Mouse (Mus musculus): ENCODE measurements at regions not wholly inside any gene's neighbourhood (a gene's known extent, or its start where the extent isn't known, plus 50 kb on each side); places are given as distances from the start of the nearest gene placed in this dataset.

GRCm38 (mm10) chr5:133078390-133078789 is 535.2 kb upstream of the Auts2 start:
- no peak overlapping the region for H3K4me2 ChIP-seq
- H3K9me3 ChIP-seq = no peaks in the 10 kb centered on the region
- no peak overlapping the region for H3K4me3 ChIP-seq
- no peak overlapping the region for H3K27ac ChIP-seq (replicated peaks)
- H3K36me3 ChIP-seq = no peaks in the 10 kb centered on the region
- ATAC-seq (ENCODE audit: low FRiP score, low read depth) = no peak
- H3K4me1 ChIP-seq (replicated peaks) = peaks cover 7% of the 10 kb centered on the region; the same call in 1 of the 2 replicates
- no peaks in the 10 kb centered on the region for H3K27me3 ChIP-seq
- WGBS = 62% methylated on average over 4 of the region's 4 CpGs
- no peak overlapping the region for H3K9ac ChIP-seq

DNA sequence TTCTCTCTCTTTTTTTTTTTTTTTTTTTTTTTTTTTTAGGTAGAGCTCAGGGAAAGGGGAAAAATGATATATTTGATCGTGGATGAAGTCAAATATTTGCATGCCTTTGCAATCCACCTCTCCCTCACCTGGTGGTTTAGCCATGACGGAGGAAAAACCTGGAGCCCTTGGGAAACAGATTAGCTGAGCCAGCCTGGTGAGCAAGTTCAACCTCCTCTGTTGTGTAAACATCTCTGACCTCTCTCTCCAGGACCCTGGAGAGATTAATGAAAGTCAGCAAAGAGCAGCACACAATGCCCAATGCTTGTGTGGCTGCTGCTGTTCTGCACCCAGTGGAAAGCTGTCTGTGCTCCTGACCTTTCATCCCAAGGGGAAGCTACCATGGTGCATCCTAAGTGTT is 530.2 kb upstream of the Auts2 start:
- WGBS = 57% methylated on average over 2 of the region's 2 CpGs
- no peak overlapping the region for H3K27ac ChIP-seq (replicated peaks)

GRCm38 (mm10) chr5:133070141-133070540 is 527.0 kb upstream of the Auts2 start:
- Histone ChIP-seq H3K27me3 (0 out of 2 replicates have a peak, but pooled peaks cover 2% of the 10 kb centered on the region), H3K27ac (replicated peaks) (no peak overlapping the region), H3K9ac (no peak overlapping the region), H3K9me3 (no peaks in the 10 kb centered on the region), H3K4me1 (replicated peaks) (no peaks in the 10 kb centered on the region), H3K4me3 (no peak overlapping the region), H3K36me3 (no peaks in the 10 kb centered on the region), H3K4me2 (no peak overlapping the region)
- no peak for ATAC-seq (ENCODE audit: low FRiP score, low read depth)

More for the DNA sequence above, 530.2 kb upstream of the Auts2 start:
- H3K9ac ChIP-seq = no peak overlapping the region
- H3K27me3 ChIP-seq = 0 out of 2 replicates have a peak, but pooled peaks cover 2% of the 10 kb centered on the region
- H3K36me3 ChIP-seq = no peaks in the 10 kb centered on the region
- no peaks in the 10 kb centered on the region for H3K9me3 ChIP-seq
- no peak overlapping the region for H3K4me3 ChIP-seq
- ATAC-seq (ENCODE audit: low FRiP score, low read depth) = no peak
- H3K4me2 ChIP-seq = no peak overlapping the region
- H3K4me1 ChIP-seq (replicated peaks) = peaks cover 5% of the 10 kb centered on the region; the same call in 1 of the 2 replicates

GRCm38 (mm10) chr5:133062481-133062880 is 519.3 kb upstream of the Auts2 start:
- Histone ChIP-seq H3K36me3 (no peaks in the 10 kb centered on the region), H3K4me3 (no peak overlapping the region), H3K4me2 (no peak overlapping the region), H3K27ac (replicated peaks) (no peak overlapping the region), H3K4me1 (replicated peaks) (no peaks in the 10 kb centered on the region), H3K27me3 (no peaks in the 10 kb centered on the region), H3K9me3 (no peaks in the 10 kb centered on the region), H3K9ac (no peak overlapping the region)
- WGBS = 59% methylated on average over 3 of the region's 3 CpGs
- ATAC-seq (ENCODE audit: low FRiP score, low read depth) = no peak

GRCm38 (mm10) chr5:133047456-133047855 is 504.3 kb upstream of the Auts2 start:
- Histone ChIP-seq H3K27me3 (no peaks in the 10 kb centered on the region), H3K27ac (replicated peaks) (no peak overlapping the region), H3K4me2 (no peak overlapping the region), H3K4me1 (replicated peaks) (no peaks in the 10 kb centered on the region; the same call in 1 of the 2 replicates), H3K36me3 (no peaks in the 10 kb centered on the region), H3K9ac (no peak overlapping the region), H3K9me3 (no peaks in the 10 kb centered on the region), H3K4me3 (no peak overlapping the region)
- ATAC-seq (ENCODE audit: low FRiP score, low read depth) = no peak
- 95% methylated on average over 4 of the region's 4 CpGs for WGBS

DNA sequence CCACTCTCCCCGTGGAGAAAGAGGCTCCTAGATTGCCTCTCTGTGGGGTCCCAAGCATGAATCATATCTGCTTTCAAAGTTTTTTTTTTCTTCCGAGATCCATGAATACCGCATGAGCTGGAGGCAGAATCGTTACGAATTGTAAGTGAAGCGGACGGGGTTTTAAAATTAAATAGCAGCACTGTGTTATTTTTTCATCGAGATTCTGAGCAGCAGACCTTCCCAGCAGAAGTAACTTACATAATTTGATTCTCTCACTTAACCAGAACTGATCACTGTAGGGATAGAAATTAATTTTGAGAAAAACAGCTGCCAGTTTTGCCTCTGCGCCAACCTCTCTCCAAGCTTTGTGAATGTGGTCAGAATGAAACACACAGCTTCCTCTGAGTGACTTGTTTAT is 502.5 kb upstream of the Auts2 start:
- no peaks in the 10 kb centered on the region for H3K9me3 ChIP-seq
- H3K9ac ChIP-seq = no peak overlapping the region

DNA sequence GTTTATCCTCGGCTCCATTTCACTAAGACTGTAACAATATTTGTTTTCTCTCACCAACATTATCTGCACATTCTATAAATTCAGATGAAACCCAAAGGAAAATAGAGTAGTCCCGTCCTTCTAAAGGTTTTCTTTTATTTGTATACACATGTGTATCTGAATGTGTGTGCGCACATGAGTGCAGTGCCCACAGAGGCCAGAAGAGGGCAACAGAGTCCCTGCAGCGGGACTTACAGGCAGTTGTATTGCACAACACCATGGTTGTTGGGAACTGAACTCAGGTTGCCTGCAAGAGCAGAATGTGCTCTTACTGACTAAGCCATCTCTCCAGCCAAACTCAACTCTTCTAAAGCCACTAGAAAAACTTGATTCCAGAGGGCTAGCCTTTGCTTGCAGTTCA is 484.4 kb upstream of the Auts2 start:
- H3K9ac ChIP-seq = no peak overlapping the region
- no peak overlapping the region for H3K4me3 ChIP-seq
- no peaks in the 10 kb centered on the region for H3K9me3 ChIP-seq
- 93% methylated on average over 4 of the region's 4 CpGs for WGBS
- H3K4me2 ChIP-seq = no peak overlapping the region
- no peaks in the 10 kb centered on the region for H3K36me3 ChIP-seq
- H3K27me3 ChIP-seq = no peaks in the 10 kb centered on the region
- ATAC-seq (ENCODE audit: low FRiP score, low read depth) = no peak
- no peak overlapping the region for H3K27ac ChIP-seq (replicated peaks)
- H3K4me1 ChIP-seq (replicated peaks) = no peaks in the 10 kb centered on the region

More for the DNA sequence above, 502.5 kb upstream of the Auts2 start:
- H3K4me3 ChIP-seq = no peak overlapping the region
- no peak for ATAC-seq (ENCODE audit: low FRiP score, low read depth)
- WGBS = 52% methylated on average over 9 of the region's 9 CpGs
- H3K4me2 ChIP-seq = no peak overlapping the region
- H3K27ac ChIP-seq (replicated peaks) = no peak overlapping the region
- no peaks in the 10 kb centered on the region; the same call in 1 of the 2 replicates for H3K4me1 ChIP-seq (replicated peaks)
- no peaks in the 10 kb centered on the region for H3K36me3 ChIP-seq
- H3K27me3 ChIP-seq = no peaks in the 10 kb centered on the region

DNA sequence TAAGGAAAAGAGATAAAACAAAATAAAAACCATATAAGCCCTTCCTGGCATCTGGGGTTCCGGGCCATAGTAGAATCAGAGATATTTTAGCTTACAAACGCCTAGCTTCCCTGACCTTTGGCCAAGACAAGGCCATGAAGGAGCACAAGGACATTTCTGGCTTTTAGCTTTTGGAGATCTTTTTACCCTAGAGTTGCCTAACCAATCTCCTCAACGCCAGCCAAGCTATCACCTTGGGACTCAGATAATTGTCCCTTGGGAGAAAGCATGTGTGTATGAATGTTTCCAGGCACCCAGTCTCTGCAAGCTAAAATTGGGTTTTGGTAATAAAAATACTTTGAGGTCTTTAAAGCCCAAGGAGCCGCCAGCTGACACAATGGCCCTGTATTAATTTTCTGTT is 482.0 kb upstream of the Auts2 start:
- no peak for ATAC-seq (ENCODE audit: low FRiP score, low read depth)
- no peak overlapping the region for H3K4me2 ChIP-seq
- no peaks in the 10 kb centered on the region for H3K36me3 ChIP-seq
- 76% methylated on average over 4 of the region's 4 CpGs for WGBS
- no peak overlapping the region for H3K9ac ChIP-seq
- H3K4me1 ChIP-seq (replicated peaks) = no peaks in the 10 kb centered on the region
- no peaks in the 10 kb centered on the region for H3K27me3 ChIP-seq
- no peak overlapping the region for H3K27ac ChIP-seq (replicated peaks)
- no peak overlapping the region for H3K4me3 ChIP-seq
- H3K9me3 ChIP-seq = no peaks in the 10 kb centered on the region

GRCm38 (mm10) chr5:133020821-133021220 is 477.7 kb upstream of the Auts2 start:
- Histone ChIP-seq H3K9me3 (no peaks in the 10 kb centered on the region), H3K36me3 (no peaks in the 10 kb centered on the region), H3K27ac (replicated peaks) (no peak overlapping the region), H3K9ac (no peak overlapping the region), H3K4me3 (no peak overlapping the region), H3K4me2 (no peak overlapping the region), H3K27me3 (no peaks in the 10 kb centered on the region), H3K4me1 (replicated peaks) (no peaks in the 10 kb centered on the region)
- ATAC-seq (ENCODE audit: low FRiP score, low read depth) = no peak

GRCm38 (mm10) chr5:133020116-133020515 is 477.0 kb upstream of the Auts2 start:
- no peak for ATAC-seq (ENCODE audit: low FRiP score, low read depth)
- no peak overlapping the region for H3K4me3 ChIP-seq

GRCm38 (mm10) chr5:133010624-133011575 is 467.8 kb upstream of the Auts2 start:
- 80% methylated on average over 14 of the region's 14 CpGs for WGBS
- Histone ChIP-seq H3K27ac (replicated peaks) (no peak overlapping the region), H3K9me3 (no peaks in the 10 kb centered on the region), H3K4me3 (no peak overlapping the region), H3K36me3 (no peaks in the 10 kb centered on the region), H3K4me2 (no peak overlapping the region), H3K9ac (no peak overlapping the region), H3K27me3 (no peaks in the 10 kb centered on the region), H3K4me1 (replicated peaks) (no peaks in the 10 kb centered on the region)
- no peak for ATAC-seq (ENCODE audit: low FRiP score, low read depth)

More at GRCm38 (mm10) chr5:133020116-133020515, 477.0 kb upstream of the Auts2 start:
- no peak overlapping the region for H3K27ac ChIP-seq (replicated peaks)
- H3K27me3 ChIP-seq = no peaks in the 10 kb centered on the region
- H3K36me3 ChIP-seq = no peaks in the 10 kb centered on the region
- H3K4me2 ChIP-seq = no peak overlapping the region
- H3K9me3 ChIP-seq = no peaks in the 10 kb centered on the region
- H3K9ac ChIP-seq = no peak overlapping the region
- no peaks in the 10 kb centered on the region for H3K4me1 ChIP-seq (replicated peaks)
- 39% methylated on average over 1 of the region's 1 CpGs for WGBS

GRCm38 (mm10) chr5:132982866-132983265 is 439.7 kb upstream of the Auts2 start:
- WGBS = 78% methylated on average over 7 of the region's 7 CpGs
- H3K27me3 ChIP-seq = no peaks in the 10 kb centered on the region

More at GRCm38 (mm10) chr5:132982866-132983265, 439.7 kb upstream of the Auts2 start:
- H3K9me3 ChIP-seq = no peaks in the 10 kb centered on the region
- no peaks in the 10 kb centered on the region for H3K36me3 ChIP-seq
- no peaks in the 10 kb centered on the region for H3K4me1 ChIP-seq (replicated peaks)
- no peak overlapping the region for H3K4me2 ChIP-seq
- H3K4me3 ChIP-seq = no peak overlapping the region
- no peak overlapping the region for H3K9ac ChIP-seq
- H3K27ac ChIP-seq (replicated peaks) = no peak overlapping the region
- ATAC-seq (ENCODE audit: low FRiP score, low read depth) = no peak

All from hindbrain, embryonic 15.5 days (tissue).